Mouse (Mus musculus): ENCODE results near the gene Olfr1201. TPM values are rescaled to one million over a fixed set of nuclear protein-coding genes. Genes with fewer than 3 reads are reported as not detected.

Gene Olfr1201
- polyA plus RNA-seq, 1 experiment from 2014 or later: not detected

Other genes starting within 250 kb of the Olfr1201 start
- gene Olfr1188, start 236.1 kb upstream of the Olfr1201 start, polyA plus RNA-seq (2015; fragmentation: Nextera tagmentation; extraction: Ambion mirVana): not detected in 2 replicates
- not detected in 2 replicates for gene Olfr1189, start 206.6 kb upstream of the Olfr1201 start, polyA plus RNA-seq (2015; fragmentation: Nextera tagmentation; extraction: Ambion mirVana)
- not detected in 2 replicates for gene Olfr1191-ps1, start 152.5 kb upstream of the Olfr1201 start, polyA plus RNA-seq (2015; fragmentation: Nextera tagmentation; extraction: Ambion mirVana)
- not detected in 2 replicates for gene Olfr1192-ps1, start 144.5 kb upstream of the Olfr1201 start, polyA plus RNA-seq (2015; fragmentation: Nextera tagmentation; extraction: Ambion mirVana)
- gene Olfr1193, start 117.4 kb upstream of the Olfr1201 start, polyA plus RNA-seq (2015; fragmentation: Nextera tagmentation; extraction: Ambion mirVana): not detected in 2 replicates
- gene Olfr1195, start 103.8 kb upstream of the Olfr1201 start, polyA plus RNA-seq (2015; fragmentation: Nextera tagmentation; extraction: Ambion mirVana): not detected in 2 replicates
- gene Olfr1196, start 88.4 kb upstream of the Olfr1201 start, polyA plus RNA-seq (2015; fragmentation: Nextera tagmentation; extraction: Ambion mirVana): not detected in 2 replicates
- not detected in 2 replicates for gene Olfr1197, start 60.7 kb upstream of the Olfr1201 start, polyA plus RNA-seq (2015; fragmentation: Nextera tagmentation; extraction: Ambion mirVana)
- not detected in 2 replicates for gene Olfr1198, start 41.7 kb upstream of the Olfr1201 start, polyA plus RNA-seq (2015; fragmentation: Nextera tagmentation; extraction: Ambion mirVana)
- gene Olfr1199, start 32.6 kb upstream of the Olfr1201 start, polyA plus RNA-seq (2015; fragmentation: Nextera tagmentation; extraction: Ambion mirVana): not detected in 2 replicates
- not detected in 2 replicates for gene Olfr1200, start 22.5 kb upstream of the Olfr1201 start, polyA plus RNA-seq (2015; fragmentation: Nextera tagmentation; extraction: Ambion mirVana)
- gene Olfr1202, start 21.5 kb downstream of the Olfr1201 start, polyA plus RNA-seq (2015; fragmentation: Nextera tagmentation; extraction: Ambion mirVana): not detected in 2 replicates
- not detected in 2 replicates for gene Olfr1205, start 36.7 kb downstream of the Olfr1201 start, polyA plus RNA-seq (2015; fragmentation: Nextera tagmentation; extraction: Ambion mirVana)
- not detected in 2 replicates for gene Olfr1204, start 56.3 kb downstream of the Olfr1201 start, polyA plus RNA-seq (2015; fragmentation: Nextera tagmentation; extraction: Ambion mirVana)
- not detected in 2 replicates for gene Olfr1206, start 70.2 kb downstream of the Olfr1201 start, polyA plus RNA-seq (2015; fragmentation: Nextera tagmentation; extraction: Ambion mirVana)
- not detected in 2 replicates for gene Olfr1208, start 109.3 kb downstream of the Olfr1201 start, polyA plus RNA-seq (2015; fragmentation: Nextera tagmentation; extraction: Ambion mirVana)
- gene Olfr1209, start 122.1 kb downstream of the Olfr1201 start, polyA plus RNA-seq (2015; fragmentation: Nextera tagmentation; extraction: Ambion mirVana): not detected in 2 replicates
- not detected in 2 replicates for gene Olfr1211, start 145.1 kb downstream of the Olfr1201 start, polyA plus RNA-seq (2015; fragmentation: Nextera tagmentation; extraction: Ambion mirVana)
- not detected in 2 replicates for gene Olfr1212, start 160.9 kb downstream of the Olfr1201 start, polyA plus RNA-seq (2015; fragmentation: Nextera tagmentation; extraction: Ambion mirVana)
- gene Gm13762, start 187.2 kb downstream of the Olfr1201 start, polyA plus RNA-seq (2015; fragmentation: Nextera tagmentation; extraction: Ambion mirVana): not detected in 2 replicates
- not detected in 2 replicates for gene Olfr1214, start 199.6 kb downstream of the Olfr1201 start, polyA plus RNA-seq (2015; fragmentation: Nextera tagmentation; extraction: Ambion mirVana)
- not detected in 2 replicates for gene Olfr1215, start 213.9 kb downstream of the Olfr1201 start, polyA plus RNA-seq (2015; fragmentation: Nextera tagmentation; extraction: Ambion mirVana)
- gene Olfr1216, start 225.3 kb downstream of the Olfr1201 start, polyA plus RNA-seq (2015; fragmentation: Nextera tagmentation; extraction: Ambion mirVana): not detected in 2 replicates
- not detected in 2 replicates for gene Olfr1217, start 239.0 kb downstream of the Olfr1201 start, polyA plus RNA-seq (2015; fragmentation: Nextera tagmentation; extraction: Ambion mirVana)